Mouse (Mus musculus) testis, adult 2 months (tissue): ENCODE measurements around the gene Megf9.

Experiments used
- CTCF ChIP-seq: fragments of 200-500 bp; IDR thresholded peaks from 2 replicates; pipeline ENCODE4 v1.5.1; 2012; ENCODE audit warnings: low read depth, mild to moderate bottlenecking, inconsistent platforms, low read length, moderate library complexity; ENCODE audit not compliant: control insufficient read depth, insufficient read depth, insufficient replicate concordance
- POLR2A ChIP-seq: fragments of 200-500 bp; IDR thresholded peaks from 2 replicates; pipeline ENCODE4 v1.6.1; 2012; ENCODE audit warnings: low read depth, mild to moderate bottlenecking, inconsistent platforms, low read length, moderate library complexity; ENCODE audit not compliant: control insufficient read depth

GRCm38 (mm10) chr4:70391760-70392372, 142.9 kb downstream of the Megf9 start:
- TF ChIP-seq POLR2A (no peak), CTCF (no peak)
